Mouse (Mus musculus) G1E (cell line): ENCODE results near the gene Zfp260. TPM values are rescaled to one million over a fixed set of nuclear protein-coding genes. Genes with fewer than 3 reads are reported as not detected.

ENCODE experiments used
- ATAC-seq: 2 replicates; pipeline ENCODE4 v1.8.0; 2016; ENCODE audit warnings: mild to moderate bottlenecking; ENCODE audit not compliant: insufficient number of reproducible peaks, poor library complexity, low FRiP score, severe bottlenecking; ENCODE audit errors: extremely low read depth
- DNase-seq: peaks from one replicate; pipeline ENCODE4 v3.0.0; 2012; ENCODE audit warnings: low spot score
- H3K27me3 ChIP-seq: 2 replicates; pipeline ENCODE4 v1.6.1; 2012; ENCODE audit warnings: mild to moderate bottlenecking, low read length, inconsistent platforms; ENCODE audit not compliant: insufficient read depth
- H3K36me3 ChIP-seq: replicated peaks from 2 replicates; pipeline ENCODE3; 2012; ENCODE audit warnings: mild to moderate bottlenecking, inconsistent platforms
- H3K4me1 ChIP-seq: 2 replicates; pipeline ENCODE4 v1.6.1; 2012; ENCODE audit warnings: low read depth, low read length, inconsistent platforms, mixed read lengths; ENCODE audit not compliant: insufficient read depth
- H3K4me3 ChIP-seq: 2 replicates; pipeline ENCODE4 v1.5.1; 2012; ENCODE audit warnings: low read depth, mild to moderate bottlenecking, inconsistent platforms, low read length, moderate library complexity, mixed read lengths
- H3K9me3 ChIP-seq: replicated peaks from 2 replicates; pipeline ENCODE4 v1.6.1; 2012; ENCODE audit warnings: inconsistent platforms
- CTCF ChIP-seq: IDR thresholded peaks from 2 replicates; pipeline ENCODE4 v1.5.1; 2012; ENCODE audit warnings: low read depth, low read length, inconsistent platforms, mixed read lengths
- GATA1 ChIP-seq: IDR thresholded peaks from 2 replicates; pipeline ENCODE4 v1.6.1; 2012; ENCODE audit warnings: borderline replicate concordance, low read length, inconsistent platforms, mixed read lengths
- GATA2 ChIP-seq: IDR thresholded peaks from 2 replicates; pipeline ENCODE4 v1.6.1; 2012; ENCODE audit warnings: low read depth, low read length, inconsistent platforms, borderline replicate concordance
- POLR2AphosphoS5 ChIP-seq: IDR thresholded peaks from 2 replicates; pipeline ENCODE4 v1.6.1; 2012; ENCODE audit warnings: low read depth, low read length, inconsistent platforms; ENCODE audit not compliant: insufficient replicate concordance
- TAL1 ChIP-seq: conservative IDR thresholded peaks from 2 replicates; pipeline ENCODE4 v1.6.1; 2012; ENCODE audit warnings: low read depth, low read length, inconsistent platforms, mixed read lengths
- polyA plus RNA-seq: library from polyadenylated mRNA; stranded (reverse); fragments of >175 nt; gene quantifications from 2 replicates; pipeline ENCODE4 v1.2.3, GENCODE M21; 2012
- total RNA-seq, 2 experiments: library from RNA; stranded (forward) in 1 of 2; stranded (reverse) in 1 of 2; fragments of 200-1000 nt in 1 of 2; fragments of >200 nt in 1 of 2; fragmentation: Nextera tagmentation in 1 of 2; gene quantifications; 2 replicates each; pipeline ENCODE4 v1.2.3; 2014 to 2017

The Zfp260 gene
- total and polyA plus RNA-seq, 3 experiments = 0.30 to 29.5 (median 24.6) TPM

DNA sequence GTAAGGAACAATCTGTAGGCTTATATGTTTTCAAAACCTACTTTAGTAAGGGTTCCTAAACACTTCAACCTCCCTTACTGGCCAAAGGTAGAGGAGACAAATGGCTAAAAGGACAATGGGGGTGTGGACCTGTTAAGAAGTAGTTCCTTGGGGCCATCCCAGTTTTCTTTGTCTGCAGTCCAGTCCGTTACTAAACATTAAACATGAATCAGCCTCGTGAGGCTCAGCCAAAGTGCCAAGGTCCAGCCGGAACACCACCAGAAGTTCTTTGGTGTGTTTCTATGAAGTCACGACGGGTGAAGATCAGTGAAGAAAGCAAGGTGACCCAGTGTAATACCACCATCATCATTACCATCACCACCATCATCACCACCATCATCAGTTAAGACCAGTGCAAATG, 52.4 kb downstream of the Zfp260 start:
- TF ChIP-seq TAL1 = no peak
- TF ChIP-seq GATA2 = no peak
- no peak for TF ChIP-seq GATA1
- no peak for TF ChIP-seq CTCF
- TF ChIP-seq POLR2AphosphoS5 = no peak
- ATAC-seq = no peak
- Histone ChIP-seq H3K36me3 (peaks cover 78% of the 10 kb centered on the region), H3K4me1 (no peaks in the 10 kb centered on the region), H3K4me3 (no peak overlapping the region), H3K27me3 (no peaks in the 10 kb centered on the region), H3K9me3 (peaks cover 72% of the 10 kb centered on the region)
- no peak for DNase-seq

DNA sequence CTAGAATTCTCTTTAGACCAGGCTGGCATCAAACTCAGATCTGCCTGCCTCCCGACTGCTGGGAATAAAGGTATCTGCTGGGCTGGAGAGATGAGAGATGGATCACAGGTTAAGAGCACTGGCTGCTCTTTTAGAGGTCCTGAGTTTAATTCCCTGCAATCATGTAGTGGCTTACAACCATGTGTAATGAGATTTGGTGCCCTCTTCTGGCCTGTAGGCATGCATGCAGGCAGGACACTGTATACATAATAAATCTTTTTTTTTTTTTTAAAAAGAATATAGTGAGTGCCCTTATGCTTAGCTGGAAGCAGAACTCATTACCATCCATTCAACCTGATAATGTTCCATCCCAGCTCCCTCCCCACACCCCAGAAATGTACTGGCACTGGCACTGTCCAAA, 59.5 kb downstream of the Zfp260 start:
- no peaks in the 10 kb centered on the region for H3K27me3 ChIP-seq

DNA sequence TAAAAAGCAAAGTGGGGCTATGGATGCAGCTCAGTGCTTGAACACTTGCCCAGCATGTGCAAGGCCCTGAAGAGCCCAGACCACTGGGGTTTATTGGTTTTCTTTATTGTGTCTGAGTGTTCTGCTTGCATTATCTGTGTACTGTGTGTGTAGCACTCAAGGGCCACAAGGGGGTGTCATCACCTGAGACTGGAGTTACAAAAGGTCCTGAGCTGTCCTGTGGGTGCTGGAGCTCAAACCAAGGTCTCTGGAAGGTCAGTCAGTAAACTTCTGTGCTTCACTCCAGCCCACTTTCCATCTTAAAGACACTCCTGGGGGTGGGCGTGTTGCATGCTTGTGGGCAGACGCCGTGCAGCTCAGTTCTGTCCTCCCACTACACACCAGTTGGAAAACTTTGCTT, 60.9 kb downstream of the Zfp260 start:
- TF ChIP-seq GATA2 (no peak), POLR2AphosphoS5 (no peak), TAL1 (no peak), GATA1 (no peak), CTCF (no peak)
- ATAC-seq (no peak), DNase-seq (no peak)
- H3K4me1 ChIP-seq = no peaks in the 10 kb centered on the region
- peaks cover 85% of the 10 kb centered on the region for H3K9me3 ChIP-seq
- no peaks in the 10 kb centered on the region for H3K27me3 ChIP-seq
- H3K4me3 ChIP-seq = no peak overlapping the region
- H3K36me3 ChIP-seq = peaks cover 82% of the 10 kb centered on the region

More for the DNA sequence above, 59.5 kb downstream of the Zfp260 start:
- H3K4me1 ChIP-seq = no peaks in the 10 kb centered on the region
- DNase-seq (no peak), ATAC-seq (no peak)
- no peak overlapping the region for H3K4me3 ChIP-seq
- peaks cover 89% of the 10 kb centered on the region for H3K9me3 ChIP-seq
- no peak for TF ChIP-seq TAL1
- no peak for TF ChIP-seq GATA2
- TF ChIP-seq CTCF = no peak
- TF ChIP-seq POLR2AphosphoS5 = no peak
- no peak for TF ChIP-seq GATA1
- peaks cover 83% of the 10 kb centered on the region for H3K36me3 ChIP-seq

Other genes starting within 250 kb of the Zfp260 start
Only the 20 nearest of the 24 such genes appear.
- 10.6 and 12.6 TPM in 2 replicates for gene Zfp27, start 188.2 kb upstream of the Zfp260 start, total RNA-seq (2014; fragmentation: Nextera tagmentation)
- gene Zfp27, start 188.2 kb upstream of the Zfp260 start, total RNA-seq (2017) = 9.0 and 10.2 TPM in 2 replicates
- 0.23 and 0.27 TPM in 2 replicates for gene Zfp27, start 188.2 kb upstream of the Zfp260 start, polyA plus RNA-seq
- gene Zfp383, start 186.6 kb upstream of the Zfp260 start, total RNA-seq (2014; fragmentation: Nextera tagmentation) = 0.44 TPM in 1 of 2 replicates, not detected in the other
- gene Zfp383, start 186.6 kb upstream of the Zfp260 start, total RNA-seq (2017) = 1.6 and 2.2 TPM in 2 replicates
- gene Zfp383, start 186.6 kb upstream of the Zfp260 start, polyA plus RNA-seq = 0.04 and 0.08 TPM in 2 replicates
- 24.2 and 26.9 TPM in 2 replicates for gene Zfp74, start 140.7 kb upstream of the Zfp260 start, total RNA-seq (2014; fragmentation: Nextera tagmentation)
- gene Zfp74, start 140.7 kb upstream of the Zfp260 start, total RNA-seq (2017) = 5.6 and 7.8 TPM in 2 replicates
- 9.8 and 13.7 TPM in 2 replicates for gene Zfp74, start 140.7 kb upstream of the Zfp260 start, polyA plus RNA-seq
- gene Zfp568, start 110.8 kb upstream of the Zfp260 start, total RNA-seq (2014; fragmentation: Nextera tagmentation) = 18.6 and 22.0 TPM in 2 replicates
- gene Zfp568, start 110.8 kb upstream of the Zfp260 start, total RNA-seq (2017) = 24.4 and 26.2 TPM in 2 replicates
- gene Zfp568, start 110.8 kb upstream of the Zfp260 start, polyA plus RNA-seq = 3.9 and 5.1 TPM in 2 replicates
- gene Zfp14, start 43.4 kb upstream of the Zfp260 start, total RNA-seq (2014; fragmentation: Nextera tagmentation) = not detected in 2 replicates
- gene Zfp14, start 43.4 kb upstream of the Zfp260 start, total RNA-seq (2017) = 0.05 and 0.17 TPM in 2 replicates
- not detected in 2 replicates for gene Zfp14, start 43.4 kb upstream of the Zfp260 start, polyA plus RNA-seq
- gene Zfp82, start 21.9 kb upstream of the Zfp260 start, total RNA-seq (2014; fragmentation: Nextera tagmentation) = 2.7 and 5.9 TPM in 2 replicates
- gene Zfp82, start 21.9 kb upstream of the Zfp260 start, total RNA-seq (2017) = 3.5 and 4.2 TPM in 2 replicates
- 0.17 and 0.25 TPM in 2 replicates for gene Zfp82, start 21.9 kb upstream of the Zfp260 start, polyA plus RNA-seq
- 0.90 TPM in 1 of 2 replicates, not detected in the other for gene Gm26920, start 4.4 kb upstream of the Zfp260 start, total RNA-seq (2014; fragmentation: Nextera tagmentation)
- gene Gm26920, start 4.4 kb upstream of the Zfp260 start, total RNA-seq (2017) = not detected in 2 replicates
- not detected in 2 replicates for gene Gm26920, start 4.4 kb upstream of the Zfp260 start, polyA plus RNA-seq
- 5.6 and 7.5 TPM in 2 replicates for gene Zfp566, start 4.2 kb upstream of the Zfp260 start, total RNA-seq (2014; fragmentation: Nextera tagmentation)
- 2.0 and 2.8 TPM in 2 replicates for gene Zfp566, start 4.2 kb upstream of the Zfp260 start, total RNA-seq (2017)
- gene Zfp566, start 4.2 kb upstream of the Zfp260 start, polyA plus RNA-seq = 1.8 TPM in 2 replicates
- gene Zfp382, start 27.2 kb downstream of the Zfp260 start, total RNA-seq (2014; fragmentation: Nextera tagmentation) = 5.8 and 8.7 TPM in 2 replicates
- gene Zfp382, start 27.2 kb downstream of the Zfp260 start, total RNA-seq (2017) = 6.7 and 6.8 TPM in 2 replicates
- gene Zfp382, start 27.2 kb downstream of the Zfp260 start, polyA plus RNA-seq = 2.4 and 2.6 TPM in 2 replicates
- 123 and 124 TPM in 2 replicates for gene Zfp146, start 75.0 kb downstream of the Zfp260 start, total RNA-seq (2014; fragmentation: Nextera tagmentation)
- gene Zfp146, start 75.0 kb downstream of the Zfp260 start, total RNA-seq (2017) = 74.8 and 77.9 TPM in 2 replicates
- gene Zfp146, start 75.0 kb downstream of the Zfp260 start, polyA plus RNA-seq = 4.6 and 12.7 TPM in 2 replicates
- 16.0 and 19.4 TPM in 2 replicates for gene Cox7a1, start 89.4 kb downstream of the Zfp260 start, total RNA-seq (2014; fragmentation: Nextera tagmentation)
- gene Cox7a1, start 89.4 kb downstream of the Zfp260 start, total RNA-seq (2017) = 55.2 and 57.0 TPM in 2 replicates
- gene Cox7a1, start 89.4 kb downstream of the Zfp260 start, polyA plus RNA-seq = 23.4 and 32.4 TPM in 2 replicates
- 313 and 371 TPM in 2 replicates for gene Capns1, start 104.0 kb downstream of the Zfp260 start, total RNA-seq (2014; fragmentation: Nextera tagmentation)
- gene Capns1, start 104.0 kb downstream of the Zfp260 start, total RNA-seq (2017) = 182 and 204 TPM in 2 replicates
- gene Capns1, start 104.0 kb downstream of the Zfp260 start, polyA plus RNA-seq = 98.4 and 131 TPM in 2 replicates
- 23.0 and 34.5 TPM in 2 replicates for gene Polr2i, start 137.2 kb downstream of the Zfp260 start, total RNA-seq (2014; fragmentation: Nextera tagmentation)
- gene Polr2i, start 137.2 kb downstream of the Zfp260 start, total RNA-seq (2017) = 58.7 and 66.6 TPM in 2 replicates
- 66.9 and 79.0 TPM in 2 replicates for gene Polr2i, start 137.2 kb downstream of the Zfp260 start, polyA plus RNA-seq
- gene Tbcb, start 137.5 kb downstream of the Zfp260 start, total RNA-seq (2014; fragmentation: Nextera tagmentation) = 18.9 and 19.7 TPM in 2 replicates
- gene Tbcb, start 137.5 kb downstream of the Zfp260 start, total RNA-seq (2017) = 30.8 and 38.1 TPM in 2 replicates
- 20.7 and 38.1 TPM in 2 replicates for gene Tbcb, start 137.5 kb downstream of the Zfp260 start, polyA plus RNA-seq
- gene Ovol3, start 140.9 kb downstream of the Zfp260 start, total RNA-seq (2014; fragmentation: Nextera tagmentation) = not detected in 2 replicates
- gene Ovol3, start 140.9 kb downstream of the Zfp260 start, total RNA-seq (2017) = not detected in 2 replicates
- gene Ovol3, start 140.9 kb downstream of the Zfp260 start, polyA plus RNA-seq = not detected in 2 replicates
- gene Thap8, start 185.3 kb downstream of the Zfp260 start, total RNA-seq (2014; fragmentation: Nextera tagmentation) = 1.4 and 2.2 TPM in 2 replicates
- 0.64 and 1.1 TPM in 2 replicates for gene Thap8, start 185.3 kb downstream of the Zfp260 start, total RNA-seq (2017)
- 0.10 TPM in 1 of 2 replicates, not detected in the other for gene Thap8, start 185.3 kb downstream of the Zfp260 start, polyA plus RNA-seq
- 16.5 and 57.9 TPM in 2 replicates for gene Wdr62, start 185.6 kb downstream of the Zfp260 start, total RNA-seq (2014; fragmentation: Nextera tagmentation)
- 7.0 and 8.2 TPM in 2 replicates for gene Wdr62, start 185.6 kb downstream of the Zfp260 start, total RNA-seq (2017)
- gene Wdr62, start 185.6 kb downstream of the Zfp260 start, polyA plus RNA-seq = 40.3 and 59.1 TPM in 2 replicates
- not detected in 2 replicates for gene Clip3, start 197.0 kb downstream of the Zfp260 start, total RNA-seq (2014; fragmentation: Nextera tagmentation)
- 0.33 TPM in 1 of 2 replicates, not detected in the other for gene Clip3, start 197.0 kb downstream of the Zfp260 start, total RNA-seq (2017)
- not detected in 2 replicates for gene Clip3, start 197.0 kb downstream of the Zfp260 start, polyA plus RNA-seq
- 17.2 and 22.1 TPM in 2 replicates for gene Alkbh6, start 213.9 kb downstream of the Zfp260 start, total RNA-seq (2014; fragmentation: Nextera tagmentation)
- 18.5 and 24.1 TPM in 2 replicates for gene Alkbh6, start 213.9 kb downstream of the Zfp260 start, total RNA-seq (2017)
- 44.2 and 52.2 TPM in 2 replicates for gene Alkbh6, start 213.9 kb downstream of the Zfp260 start, polyA plus RNA-seq
- 2.1 and 5.4 TPM in 2 replicates for gene Syne4, start 220.0 kb downstream of the Zfp260 start, total RNA-seq (2014; fragmentation: Nextera tagmentation)
- gene Syne4, start 220.0 kb downstream of the Zfp260 start, total RNA-seq (2017) = 1.0 and 2.6 TPM in 2 replicates
- 2.8 and 4.0 TPM in 2 replicates for gene Syne4, start 220.0 kb downstream of the Zfp260 start, polyA plus RNA-seq